Mouse (Mus musculus) cortical plate, adult 2 months (tissue): ENCODE results near the gene Trpv4. TPM values are rescaled to one million over a fixed set of nuclear protein-coding genes. Genes with fewer than 3 reads are reported as not detected.

Source experiments
- H3K27ac ChIP-seq: fragments of 200-500 bp; 2 replicates; pipeline ENCODE4 v1.5.1; 2012; ENCODE audit warnings: low read length, control low read depth, inconsistent platforms; ENCODE audit not compliant: insufficient read depth
- H3K4me1 ChIP-seq: fragments of 200-500 bp; 2 replicates; pipeline ENCODE4 v1.6.1; 2011; ENCODE audit warnings: low read length; ENCODE audit not compliant: control insufficient read depth, insufficient read depth
- H3K4me3 ChIP-seq: fragments of 200-500 bp; 2 replicates; pipeline ENCODE4 v1.5.1; 2011; ENCODE audit warnings: mild to moderate bottlenecking, low read length, control low read depth; ENCODE audit not compliant: insufficient read depth
- CTCF ChIP-seq: fragments of 200-500 bp; IDR thresholded peaks from 2 replicates; pipeline ENCODE4 v1.5.1; 2011; ENCODE audit warnings: mild to moderate bottlenecking, control low read depth, low read length; ENCODE audit not compliant: insufficient read depth; ENCODE audit errors: extremely low read depth
- POLR2A ChIP-seq: fragments of 200-500 bp; IDR thresholded peaks from 2 replicates; pipeline ENCODE4 v1.6.1; 2011; ENCODE audit warnings: mild to moderate bottlenecking, low read length, control low read depth; ENCODE audit not compliant: insufficient read depth; ENCODE audit errors: extremely low read depth
- polyA plus RNA-seq: library from polyadenylated mRNA; depleted of rRNA; stranded (reverse); fragments of >200 nt; gene quantifications from 2 replicates; pipeline ENCODE4 v1.2.3, GENCODE M21; 2012; rRNA removed

The Trpv4 gene
- polyA plus RNA-seq, 1 experiment = 2.1 TPM

GRCm38 (mm10) chr5:114573920-114574628 lies 84.1 kb downstream of the Trpv4 start:
- Histone ChIP-seq H3K27ac (no peak overlapping the region), H3K4me3 (no peak overlapping the region), H3K4me1 (peaks cover 23% of the 10 kb centered on the region)
- TF ChIP-seq CTCF (no peak), POLR2A (no peak)

DNA sequence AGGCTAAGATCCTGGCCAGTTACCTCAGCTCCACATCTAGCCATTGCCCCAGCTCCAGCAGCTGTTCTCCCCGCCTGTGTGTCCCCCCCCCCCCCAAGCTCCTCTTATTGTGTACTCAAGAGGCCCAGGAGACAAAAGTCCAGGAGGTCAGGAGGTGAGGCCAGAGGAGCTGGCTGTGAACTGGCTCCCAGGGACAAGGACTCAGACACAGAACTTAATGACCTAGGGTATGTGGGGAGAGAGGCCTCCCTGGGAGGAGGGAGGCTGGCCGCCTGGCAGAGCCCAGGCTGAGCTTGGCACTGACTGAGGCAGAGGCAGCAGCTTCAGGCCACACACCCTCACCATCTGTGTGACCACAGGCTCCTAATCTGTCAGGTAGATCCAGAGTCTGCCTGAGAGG lies 85.2 kb downstream of the Trpv4 start:
- TF ChIP-seq POLR2A (no peak), CTCF (no peak)
- Histone ChIP-seq H3K4me1 (peaks cover 26% of the 10 kb centered on the region), H3K4me3 (no peak overlapping the region), H3K27ac (no peak overlapping the region)

Other genes with a start within 250 kb of the Trpv4 start
- 26.4 and 26.9 TPM in 2 replicates for gene Mmab, start 214.4 kb downstream of the Trpv4 start, polyA plus RNA-seq
- 36.5 and 39.5 TPM in 2 replicates for gene Mvk, start 214.2 kb downstream of the Trpv4 start, polyA plus RNA-seq
- gene Fam222a, start 90.4 kb downstream of the Trpv4 start, polyA plus RNA-seq = 5.2 and 7.3 TPM in 2 replicates
- gene Gltp, start 32.6 kb upstream of the Trpv4 start, polyA plus RNA-seq = 58.0 and 69.6 TPM in 2 replicates
- gene Tchp, start 49.3 kb upstream of the Trpv4 start, polyA plus RNA-seq = 14.8 and 15.6 TPM in 2 replicates
- 36.2 and 38.5 TPM in 2 replicates for gene Ankrd13a, start 116.3 kb upstream of the Trpv4 start, polyA plus RNA-seq
- 44.0 and 44.1 TPM in 2 replicates for gene Git2, start 117.1 kb upstream of the Trpv4 start, polyA plus RNA-seq
- 232 and 245 TPM in 2 replicates for gene 1500011B03Rik, start 165.0 kb upstream of the Trpv4 start, polyA plus RNA-seq
- gene 4930519G04Rik, start 195.2 kb upstream of the Trpv4 start, polyA plus RNA-seq = 0.06 TPM in 1 of 2 replicates, not detected in the other
- gene Gm9936, start 200.3 kb upstream of the Trpv4 start, polyA plus RNA-seq = 0.25 and 0.36 TPM in 2 replicates
- gene Oasl2, start 238.5 kb upstream of the Trpv4 start, polyA plus RNA-seq = 7.5 and 8.6 TPM in 2 replicates